Mouse (Mus musculus): Measurements from ENCODE around the gene Pidd1. TPM values are rescaled to one million over a fixed set of nuclear protein-coding genes. Genes with fewer than 3 reads are reported as not detected.

Gene Pidd1
- total RNA-seq (2014; fragmentation: Nextera tagmentation) = 46.5 and 64.8 TPM in 2 replicates
- total RNA-seq (2017) = 7.5 and 14.3 TPM in 2 replicates

GRCm38 (mm10) chr7:141443828-141444237 is at the start of gene Pidd1:
TSS of gene Pidd1 (minus strand) at chr7:141444025.
- ATAC-seq (replicated peaks; ENCODE audit: low FRiP score, low TSS enrichment, poor library complexity, severe bottlenecking) = peak; percentile 60

- ATAC-seq (replicated peaks; ENCODE audit: low FRiP score, low TSS enrichment, poor library complexity, severe bottlenecking) = no peak
These were observed 48.9 kb upstream of the Pidd1 start for GRCm38 (mm10) chr7:141492738-141493137.

GRCm38 (mm10) chr7:141491151-141491550 is 47.3 kb upstream of the Pidd1 start:
- peak; percentile 76 for ATAC-seq (replicated peaks; ENCODE audit: low FRiP score, low TSS enrichment, poor library complexity, severe bottlenecking)

- ATAC-seq (replicated peaks; ENCODE audit: low FRiP score, low TSS enrichment, poor library complexity, severe bottlenecking) = no peak
These were observed 43.3 kb upstream of the Pidd1 start for GRCm38 (mm10) chr7:141487141-141487540.

GRCm38 (mm10) chr7:141486239-141486638 is 42.4 kb upstream of the Pidd1 start:
- no peak for ATAC-seq (replicated peaks; ENCODE audit: low FRiP score, low TSS enrichment, poor library complexity, severe bottlenecking)

- no peak for ATAC-seq (replicated peaks; ENCODE audit: low FRiP score, low TSS enrichment, poor library complexity, severe bottlenecking)
These were observed 41.8 kb upstream of the Pidd1 start for GRCm38 (mm10) chr7:141485606-141486005.

GRCm38 (mm10) chr7:141485186-141485585 is 41.4 kb upstream of the Pidd1 start:
- ATAC-seq (replicated peaks; ENCODE audit: low FRiP score, low TSS enrichment, poor library complexity, severe bottlenecking) = no peak

- ATAC-seq (replicated peaks; ENCODE audit: low FRiP score, low TSS enrichment, poor library complexity, severe bottlenecking) = no peak
These were observed 40.6 kb upstream of the Pidd1 start for GRCm38 (mm10) chr7:141484186-141485120.

GRCm38 (mm10) chr7:141483114-141483653 is 39.4 kb upstream of the Pidd1 start:
- ATAC-seq (replicated peaks; ENCODE audit: low FRiP score, low TSS enrichment, poor library complexity, severe bottlenecking) = no peak

GRCm38 (mm10) chr7:141482531-141483024 is 38.8 kb upstream of the Pidd1 start:
- no peak for ATAC-seq (replicated peaks; ENCODE audit: low FRiP score, low TSS enrichment, poor library complexity, severe bottlenecking)

- 0 out of 2 replicates have a peak, but pooled peaks have one; percentile 18 for ATAC-seq (replicated peaks; ENCODE audit: low FRiP score, low TSS enrichment, poor library complexity, severe bottlenecking)
These were observed 37.9 kb upstream of the Pidd1 start for GRCm38 (mm10) chr7:141481498-141482401.

- peak; percentile 60 for ATAC-seq (replicated peaks; ENCODE audit: low FRiP score, low TSS enrichment, poor library complexity, severe bottlenecking)
These were observed 37.1 kb upstream of the Pidd1 start for GRCm38 (mm10) chr7:141480842-141481497.

GRCm38 (mm10) chr7:141478270-141478748 is 34.5 kb upstream of the Pidd1 start:
- ATAC-seq (replicated peaks; ENCODE audit: low FRiP score, low TSS enrichment, poor library complexity, severe bottlenecking) = peak; percentile 21

- ATAC-seq (replicated peaks; ENCODE audit: low FRiP score, low TSS enrichment, poor library complexity, severe bottlenecking) = no peak
These were observed 33.9 kb upstream of the Pidd1 start for GRCm38 (mm10) chr7:141477578-141478269.

- no peak for ATAC-seq (replicated peaks; ENCODE audit: low FRiP score, low TSS enrichment, poor library complexity, severe bottlenecking)
These were observed 33.2 kb upstream of the Pidd1 start for GRCm38 (mm10) chr7:141476981-141477370.

- ATAC-seq (replicated peaks; ENCODE audit: low FRiP score, low TSS enrichment, poor library complexity, severe bottlenecking) = 0 out of 2 replicates have a peak, but pooled peaks have one; percentile 13
These were observed 32.6 kb upstream of the Pidd1 start for GRCm38 (mm10) chr7:141476226-141476980.

- no peak for ATAC-seq (replicated peaks; ENCODE audit: low FRiP score, low TSS enrichment, poor library complexity, severe bottlenecking)
These were observed 32.0 kb upstream of the Pidd1 start for GRCm38 (mm10) chr7:141475805-141476158.
